Mouse (Mus musculus) gastrocnemius, adult 8-10 months (tissue): Measurements from ENCODE around the gene Nuak1. TPM values are rescaled to one million over a fixed set of nuclear protein-coding genes. Genes with fewer than 3 reads are reported as not detected.

Experiments used
- DNase-seq, 2 experiments: peaks; one replicate each; pipeline ENCODE4 v3.0.0; 2022; ENCODE audit warnings: low spot score in 2 of 2
- total RNA-seq, 4 experiments: library from RNA; stranded (reverse); gene quantifications; 2 replicates each; pipeline ENCODE4 v1.2.4; 2022

Gene Nuak1
- total RNA-seq, 4 experiments from 2014 or later: 16.4 to 23.6 (median 17.2) TPM

- DNase-seq: no peak
Observed at GRCm38 (mm10) chr10:84382900-84383883, 57.2 kb downstream of the Nuak1 start.

- no peak for DNase-seq
Observed at GRCm38 (mm10) chr10:84381276-84381798, 59.1 kb downstream of the Nuak1 start.

- DNase-seq: no peak
Observed at GRCm38 (mm10) chr10:84379366-84379765, 61.0 kb downstream of the Nuak1 start.

GRCm38 (mm10) chr10:84377956-84378355 is 62.4 kb downstream of the Nuak1 start:
- DNase-seq: no peak

- DNase-seq: no peak
Observed at GRCm38 (mm10) chr10:84376346-84376745, 64.1 kb downstream of the Nuak1 start.

- DNase-seq: no peak
Observed at GRCm38 (mm10) chr10:84374996-84375395, 65.4 kb downstream of the Nuak1 start.

GRCm38 (mm10) chr10:84373476-84373875 is 66.9 kb downstream of the Nuak1 start:
- no peak for DNase-seq

- no peak for DNase-seq
Observed at GRCm38 (mm10) chr10:84372161-84373095, 68.0 kb downstream of the Nuak1 start.

GRCm38 (mm10) chr10:84371681-84372160 is 68.7 kb downstream of the Nuak1 start:
- no peak for DNase-seq

- no peak for DNase-seq
Observed at GRCm38 (mm10) chr10:84371230-84371629, 69.2 kb downstream of the Nuak1 start.

- no peak for DNase-seq
Observed at GRCm38 (mm10) chr10:84369646-84370314, 70.6 kb downstream of the Nuak1 start.

- no peak for DNase-seq
Observed at GRCm38 (mm10) chr10:84368185-84368584, 72.2 kb downstream of the Nuak1 start.

GRCm38 (mm10) chr10:84365166-84365865 is 75.1 kb downstream of the Nuak1 start:
- no peak for DNase-seq

- DNase-seq: no peak
Observed at GRCm38 (mm10) chr10:84363833-84364232, 76.6 kb downstream of the Nuak1 start.

GRCm38 (mm10) chr10:84360953-84361352 is 79.4 kb downstream of the Nuak1 start:
- DNase-seq: no peak

- DNase-seq: no peak
Observed at GRCm38 (mm10) chr10:84360391-84360790, 80.0 kb downstream of the Nuak1 start.

GRCm38 (mm10) chr10:84358738-84359120 is 81.7 kb downstream of the Nuak1 start:
- no peak for DNase-seq

- no peak for DNase-seq
Observed at GRCm38 (mm10) chr10:84357997-84358737, 82.2 kb downstream of the Nuak1 start.

- no peak for DNase-seq
Observed at GRCm38 (mm10) chr10:84357593-84357992, 82.8 kb downstream of the Nuak1 start.

GRCm38 (mm10) chr10:84354323-84354722 is 86.1 kb downstream of the Nuak1 start:
- no peak for DNase-seq
